Comparison of ENCODE assay signal across 8 mouse cellular contexts in genomic region chr7:66449971-66450752, GRCm38 (mm10). TPM values are rescaled to one million over a fixed set of nuclear protein-coding genes. Genes with fewer than 3 reads are reported as not detected.
DNase-seq lines count a peak whose midpoint lies in the region; ATAC-seq and TF ChIP-seq lines count a peak whose summit lies in the region.

No protein-coding gene starts in this region.

- ATAC-seq in forebrain, postnatal 0 days: peak; percentile 69; the same call in 1 of the 2 replicates
- peak; percentile 63 for ATAC-seq in midbrain, embryonic 16.5 days

- DNase-seq in heart, adult 11 months: peak; percentile 89
- DNase-seq in heart, adult 8-10 months (ENCODE audit: low spot score): no peak
- DNase-seq in R1 (ENCODE audit: low read depth, low spot score): peak; percentile 53
- peak; percentile 53 for DNase-seq in forebrain, postnatal 0 days
- DNase-seq in limb, embryonic 10.5 days (ENCODE audit: low spot score): peak; percentile 74
- DNase-seq in frontal cortex, adult 2 months (ENCODE audit: extremely low spot score in 1 of 2, low spot score in 1 of 2): no peak
- no peak for DNase-seq in B cell, adult 2 months

- H3K36me3 ChIP-seq in forebrain, postnatal 0 days (ENCODE audit: insufficient read depth): no peaks in the 10 kb centered on the region
- H3K36me3 ChIP-seq in limb, embryonic 10.5 days: no peaks in the 10 kb centered on the region
- H3K36me3 ChIP-seq in midbrain, embryonic 16.5 days (ENCODE audit: control insufficient read depth, insufficient read depth, low read length): no peaks in the 10 kb centered on the region

- no peak overlapping the region for H3K27ac ChIP-seq in forebrain, postnatal 0 days (ENCODE audit: low read depth, low read length)
- H3K27ac ChIP-seq in limb, embryonic 10.5 days: peak overlapping the region; percentile 81
- no peak overlapping the region for H3K27ac ChIP-seq in midbrain, embryonic 16.5 days (ENCODE audit: low read length)

- H3K4me1 ChIP-seq in forebrain, postnatal 0 days (ENCODE audit: insufficient read depth): 0 out of 2 replicates have a peak, but pooled peaks cover 8% of the 10 kb centered on the region
- H3K4me1 ChIP-seq in limb, embryonic 10.5 days: peaks cover 72% of the 10 kb centered on the region
- peaks cover 8% of the 10 kb centered on the region for H3K4me1 ChIP-seq in midbrain, embryonic 16.5 days (ENCODE audit: control insufficient read depth, insufficient read depth, low read length)

- WGBS in forebrain, postnatal 0 days: 5% methylated on average over 15 of the region's 16 CpGs
- WGBS in limb, embryonic 10.5 days: 6% methylated on average over 15 of the region's 16 CpGs
- 7% methylated on average over 15 of the region's 16 CpGs for WGBS in midbrain, embryonic 16.5 days

- H3K9ac ChIP-seq in forebrain, postnatal 0 days: peak overlapping the region; percentile 14
- no peak overlapping the region; the same call in 1 of the 2 replicates for H3K9ac ChIP-seq in midbrain, embryonic 16.5 days (ENCODE audit: low read depth, low read length)

- H3K27me3 ChIP-seq in forebrain, postnatal 0 days (ENCODE audit: insufficient read depth, low read length): no peaks in the 10 kb centered on the region; the same call in 1 of the 2 replicates
- H3K27me3 ChIP-seq in limb, embryonic 10.5 days (ENCODE audit: low read depth, poor library complexity, severe bottlenecking): 0 out of 2 replicates have a peak, but pooled peaks cover 5% of the 10 kb centered on the region
- H3K27me3 ChIP-seq in midbrain, embryonic 16.5 days (ENCODE audit: control insufficient read depth, insufficient read depth, low read depth, low read length): no peaks in the 10 kb centered on the region

- TF ChIP-seq CTCF in forebrain, postnatal 0 days (IDR thresholded peaks at IDR 0.05; ENCODE audit: low read depth): no peak

- H3K9me3 ChIP-seq in forebrain, postnatal 0 days (ENCODE audit: low read length): no peaks in the 10 kb centered on the region
- no peaks in the 10 kb centered on the region for H3K9me3 ChIP-seq in limb, embryonic 10.5 days (replicated peaks)
- no peaks in the 10 kb centered on the region for H3K9me3 ChIP-seq in midbrain, embryonic 16.5 days (replicated peaks; ENCODE audit: control insufficient read depth, low read length, poor library complexity, severe bottlenecking)

- H3K4me3 ChIP-seq in forebrain, postnatal 0 days (ENCODE audit: low read depth, low read length): peak overlapping the region; percentile 27
- peak overlapping the region; percentile 45 for H3K4me3 ChIP-seq in limb, embryonic 10.5 days
- peak overlapping the region; percentile 23 for H3K4me3 ChIP-seq in midbrain, embryonic 16.5 days (ENCODE audit: low read depth, low read length)

- H3K4me2 ChIP-seq in forebrain, postnatal 0 days (ENCODE audit: low read depth): peak overlapping the region; percentile 53
- H3K4me2 ChIP-seq in midbrain, embryonic 16.5 days (ENCODE audit: low read length): peak overlapping the region; percentile 60

RNA-seq across cellular contexts. Expression of gene Aldh1a3, which starts 22.8 kb away (rescaled TPM):
- 1 to 10 TPM in 3 of 4 experiments, under 1 TPM in 1; 0.90 to 1.4 (median 1.2) TPM for total RNA-seq in heart, adult 8-10 months (2022)
- 2.8 and 4.0 TPM in 2 replicates for total RNA-seq in forebrain, postnatal 0 days (2014; rRNA removed)
- polyA plus RNA-seq in forebrain, postnatal 0 days (2015; fragmentation: Nextera tagmentation; extraction: Ambion mirVana): 3.2 and 3.3 TPM in 2 replicates
- 1.1 and 1.5 TPM in 2 replicates for polyA plus RNA-seq in limb, embryonic 10.5 days (2016; fragmentation: Nextera tagmentation; extraction: Ambion mirVana)
- 0.99 and 1.4 TPM in 2 replicates for polyA plus RNA-seq in midbrain, embryonic 16.5 days (2015; fragmentation: Nextera tagmentation; extraction: Ambion mirVana)
- 2.3 and 3.1 TPM in 2 replicates for polyA plus RNA-seq in frontal cortex, adult 2 months (2012; rRNA removed)

Comparison
In these comparisons a context has a peak if more than half of its experiments do, and no peak if none do; other contexts are left out.
1. DNase-seq: peak in heart, adult 11 months (single experiment), R1 (single experiment), forebrain, postnatal 0 days (single experiment) and limb, embryonic 10.5 days (single experiment); none in heart, adult 8-10 months (single experiment), frontal cortex, adult 2 months (0 of 2) and B cell, adult 2 months (0 of 2).
2. Peak in every context shown above with its lines, with median percentiles within 50 percentile points of each other: H3K4me3 ChIP-seq.